Mouse (Mus musculus) right cerebral cortex, adult 18-20 months (tissue): ENCODE data around the gene Dcdc2b.

Source experiments
- DNase-seq: peaks from one replicate; pipeline ENCODE4 v3.0.0; 2022; ENCODE audit warnings: mixed read lengths

Dcdc2b gene

GRCm38 (mm10) chr4:129576863-129577491, 37.1 kb downstream of the Dcdc2b start:
- DNase-seq = peak; percentile 40

GRCm38 (mm10) chr4:129575171-129575844, 38.7 kb downstream of the Dcdc2b start:
- DNase-seq = no peak

GRCm38 (mm10) chr4:129573430-129573829, 40.6 kb downstream of the Dcdc2b start, which contains the start of gene Lck:
Lck (minus strand) TSS chr4:129573641.
- DNase-seq = no peak

- no peak for DNase-seq
Measured at GRCm38 (mm10) chr4:129573093-129573370, 41.0 kb downstream of the Dcdc2b start.

GRCm38 (mm10) chr4:129572236-129573092, 41.6 kb downstream of the Dcdc2b start:
- no peak for DNase-seq

- DNase-seq = no peak
Measured at GRCm38 (mm10) chr4:129571551-129572084, 42.4 kb downstream of the Dcdc2b start.

GRCm38 (mm10) chr4:129570028-129570427, 44.0 kb downstream of the Dcdc2b start:
- no peak for DNase-seq

GRCm38 (mm10) chr4:129568366-129568765, 45.7 kb downstream of the Dcdc2b start:
- no peak for DNase-seq

- no peak for DNase-seq
Measured at GRCm38 (mm10) chr4:129565139-129565538, 48.9 kb downstream of the Dcdc2b start.

GRCm38 (mm10) chr4:129563718-129564117, 50.3 kb downstream of the Dcdc2b start:
- no peak for DNase-seq

- DNase-seq = no peak
Measured at GRCm38 (mm10) chr4:129561184-129561583, 52.9 kb downstream of the Dcdc2b start.
